Mouse (Mus musculus) c-Kit-positive CD71-negative TER-119-negative erythroid progenitor cells, embryonic 14.5 days (primary cell): ENCODE data around the gene Rab11b.
A peak's percentile ranks its signal among the peaks of the same experiment; 100 is the strongest.
"Not testable (repeated sequence)": the region's sequence is repeated elsewhere in the genome, so short reads cannot be mapped to it uniquely, and the experiment has no call there.

Experiments
- DNase-seq: peaks from one replicate; pipeline ENCODE4 v3.0.0-alpha.2; 2013; ENCODE audit warnings: low read depth

Gene Rab11b

GRCm38 (mm10) chr17:33771617-33772016 is 11.3 kb upstream of the Rab11b start:
- DNase-seq, result no peak

- no peak for DNase-seq
Measured at GRCm38 (mm10) chr17:33766389-33766788, 6.1 kb upstream of the Rab11b start.

- peak; percentile 77 for DNase-seq
Measured at GRCm38 (mm10) chr17:33759767-33760254, 519 bp downstream of the Rab11b start.

- DNase-seq, result no peak
Measured at GRCm38 (mm10) chr17:33757231-33757630, 3.1 kb downstream of the Rab11b start.

- no peak for DNase-seq
Measured at GRCm38 (mm10) chr17:33756108-33756790, 4.1 kb downstream of the Rab11b start.

GRCm38 (mm10) chr17:33755418-33756107 is 4.8 kb downstream of the Rab11b start:
- no peak for DNase-seq

- no peak for DNase-seq
Measured at GRCm38 (mm10) chr17:33754656-33755055, 5.7 kb downstream of the Rab11b start.

GRCm38 (mm10) chr17:33752297-33752696 is 8.0 kb downstream of the Rab11b start:
- DNase-seq, result no peak

- no peak for DNase-seq
Measured at GRCm38 (mm10) chr17:33751181-33751580, 9.1 kb downstream of the Rab11b start.

GRCm38 (mm10) chr17:33749451-33749850 is 10.9 kb downstream of the Rab11b start:
- no peak for DNase-seq

- DNase-seq, result peak; percentile 32
Measured at GRCm38 (mm10) chr17:33746011-33746410, 14.3 kb downstream of the Rab11b start.

- DNase-seq, result no peak
Measured at GRCm38 (mm10) chr17:33744686-33745384, 15.5 kb downstream of the Rab11b start.

- DNase-seq, result no peak
Measured at GRCm38 (mm10) chr17:33742420-33742819, 17.9 kb downstream of the Rab11b start.

GRCm38 (mm10) chr17:33733526-33733925 is 26.8 kb downstream of the Rab11b start:
- DNase-seq, result not testable (repeated sequence)

- DNase-seq, result not testable (repeated sequence)
Measured at GRCm38 (mm10) chr17:33732556-33733083, 27.7 kb downstream of the Rab11b start.

- no peak for DNase-seq
Measured at GRCm38 (mm10) chr17:33729215-33729614, 31.1 kb downstream of the Rab11b start.

- DNase-seq, result no peak
Measured at GRCm38 (mm10) chr17:33728396-33728795, 31.9 kb downstream of the Rab11b start.

- no peak for DNase-seq
Measured at GRCm38 (mm10) chr17:33719736-33720378, 40.5 kb downstream of the Rab11b start.

- DNase-seq, result no peak
Measured at GRCm38 (mm10) chr17:33718944-33719725, 41.2 kb downstream of the Rab11b start.

- DNase-seq, result peak; percentile 90
Measured at GRCm38 (mm10) chr17:33718384-33718881, 41.9 kb downstream of the Rab11b start, which contains the start of gene March2. Gene March2 (minus strand): TSS chr17:33718670.

GRCm38 (mm10) chr17:33717982-33718381 is 42.3 kb downstream of the Rab11b start:
- DNase-seq, result no peak
